Mouse (Mus musculus) liver, postnatal 0 days (tissue): Measurements from ENCODE around the gene Gm20716. TPM values are rescaled to one million over a fixed set of nuclear protein-coding genes. Genes with fewer than 3 reads are reported as not detected.
A peak's percentile ranks its signal among the peaks of the same experiment; 100 is the strongest.

Experiments
- ATAC-seq: fragments of 200-750 bp; cut with Nextera tagmentation; 2 replicates; pipeline ENCODE4 v1.8.0; 2017; ENCODE audit warnings: mild to moderate bottlenecking, moderate library complexity
- DNase-seq: peaks from one replicate; pipeline ENCODE4 v3.0.0-alpha.2; 2016
- H3K27ac ChIP-seq: fragments of 300-500 bp; sonication (generic); 2 replicates; pipeline ENCODE4 v1.5.1; 2014; ENCODE audit warnings: antibody characterized with exemption, moderate library complexity, mild to moderate bottlenecking, low read depth
- H3K27me3 ChIP-seq: fragments of 300-500 bp; sonication (generic); 2 replicates; pipeline ENCODE4 v1.6.1; 2014; ENCODE audit warnings: low read length, control low read depth, mixed read lengths; ENCODE audit not compliant: insufficient read depth
- H3K36me3 ChIP-seq: fragments of 300-500 bp; sonication (generic); replicated peaks from 2 replicates; pipeline ENCODE4 v1.6.1; 2014; ENCODE audit warnings: mild to moderate bottlenecking, control low read depth, low read length, moderate library complexity, mixed read lengths; ENCODE audit not compliant: insufficient read depth
- H3K4me1 ChIP-seq: fragments of 300-500 bp; sonication (generic); 2 replicates; pipeline ENCODE4 v1.6.1; 2014; ENCODE audit warnings: antibody characterized with exemption, mild to moderate bottlenecking, control low read depth; ENCODE audit not compliant: insufficient read depth
- H3K4me2 ChIP-seq: fragments of 300-500 bp; sonication (generic); 2 replicates; pipeline ENCODE4 v1.6.1; 2014; ENCODE audit warnings: low read depth, mild to moderate bottlenecking, low read length, moderate library complexity, mixed read lengths
- H3K4me3 ChIP-seq: fragments of 300-500 bp; sonication (generic); 2 replicates; pipeline ENCODE4 v1.5.1; 2014; ENCODE audit warnings: low read depth, low read length
- H3K9ac ChIP-seq: fragments of 300-500 bp; sonication (generic); replicated peaks from 2 replicates; pipeline ENCODE4 v1.6.1; 2014; ENCODE audit warnings: mild to moderate bottlenecking, moderate library complexity
- H3K9me3 ChIP-seq: fragments of 300-500 bp; sonication (generic); 2 replicates; pipeline ENCODE4 v1.6.1; 2016; ENCODE audit warnings: mild to moderate bottlenecking, control low read depth, low read length, mixed read lengths
- CTCF ChIP-seq: sonication (generic); IDR thresholded peaks from 2 replicates; pipeline ENCODE4 v1.5.1; 2016; ENCODE audit warnings: antibody characterized with exemption, low read depth
- EP300 ChIP-seq: IDR thresholded peaks from 2 replicates; pipeline ENCODE4 v1.6.1; 2016; ENCODE audit warnings: antibody characterized with exemption, low read depth, mild to moderate bottlenecking
- WGBS: fragments of 180-500 bp; shearing (Covaris S2); extraction: QIAGEN DNeasy Blood & Tissue Kit; methylation state at CpG from one replicate; pipeline ENCODE4 v1.1.7; 2014; ENCODE audit not compliant: insufficient replicate concordance; 5-methylcytosine and 5-hydroxymethylcytosine counted together
- polyA plus RNA-seq: library from polyadenylated mRNA; unstranded; fragments of >200 nt; fragmentation: Nextera tagmentation; extraction: Ambion mirVana; gene quantifications from 2 replicates; pipeline ENCODE4 v1.2.1, GENCODE M21; 2015

Gm20716 gene
- polyA plus RNA-seq, 1 experiment from 2014 or later, result 2.8 TPM

DNA sequence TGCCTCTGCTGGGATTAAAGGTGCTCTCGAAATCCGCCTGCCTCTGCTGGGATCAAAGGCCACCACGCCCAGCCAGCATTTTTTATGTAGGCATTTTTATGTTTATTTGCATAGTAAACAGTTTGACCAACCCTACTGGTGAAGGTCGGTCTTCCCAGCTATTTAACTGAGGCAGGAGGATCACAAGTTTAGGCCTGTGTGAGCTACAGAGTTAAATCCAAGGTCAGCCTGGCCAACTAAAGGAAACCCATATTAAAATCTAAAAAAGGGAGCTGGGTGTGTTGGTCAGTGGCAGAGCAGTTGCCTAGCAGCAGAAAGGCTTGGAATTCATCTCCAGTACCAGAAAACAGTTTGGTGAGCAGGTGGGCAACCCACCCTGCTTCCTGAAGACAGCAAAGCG, 3.1 kb upstream of the Gm20716 start:
- DNase-seq, result no peak
- Histone ChIP-seq H3K4me3 (no peak overlapping the region), H3K4me1 (peaks cover 23% of the 10 kb centered on the region), H3K27me3 (no peaks in the 10 kb centered on the region), H3K27ac (no peak overlapping the region), H3K9me3 (no peaks in the 10 kb centered on the region), H3K36me3 (no peaks in the 10 kb centered on the region), H3K9ac (no peak overlapping the region), H3K4me2 (no peak overlapping the region)
- WGBS, result 83% methylated on average over 5 of the region's 5 CpGs
- ATAC-seq, result no peak
- TF ChIP-seq EP300 (no peak), CTCF (no peak)

DNA sequence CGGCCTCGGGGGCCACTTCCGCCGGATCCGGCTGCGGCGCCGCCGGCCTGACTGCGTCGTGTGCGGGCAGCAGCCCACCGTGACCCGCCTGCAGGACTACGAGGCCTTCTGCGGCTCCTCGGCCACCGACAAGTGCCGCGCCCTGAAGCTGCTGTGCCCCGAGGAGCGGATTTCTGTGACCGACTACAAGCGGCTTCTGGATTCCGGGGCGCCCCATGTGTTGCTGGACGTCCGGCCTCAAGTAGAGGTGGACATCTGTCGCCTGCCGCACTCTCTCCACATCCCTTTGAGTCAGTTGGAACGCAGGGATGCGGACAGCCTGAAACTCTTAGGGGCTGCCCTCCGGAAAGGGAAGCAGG, 1.3 kb upstream of the Gm20716 start:
- Histone ChIP-seq H3K9ac (peak overlapping the region; percentile 96), H3K4me1 (peaks cover 28% of the 10 kb centered on the region), H3K4me2 (peak overlapping the region; percentile 98), H3K4me3 (peak overlapping the region; percentile 97), H3K9me3 (no peaks in the 10 kb centered on the region), H3K27ac (no peak overlapping the region), H3K27me3 (no peaks in the 10 kb centered on the region), H3K36me3 (peaks cover 4% of the 10 kb centered on the region)
- TF ChIP-seq CTCF (no peak), EP300 (no peak)
- 52% methylated on average over 33 of the region's 33 CpGs for WGBS
- ATAC-seq (no peak), DNase-seq (no peak)

DNA sequence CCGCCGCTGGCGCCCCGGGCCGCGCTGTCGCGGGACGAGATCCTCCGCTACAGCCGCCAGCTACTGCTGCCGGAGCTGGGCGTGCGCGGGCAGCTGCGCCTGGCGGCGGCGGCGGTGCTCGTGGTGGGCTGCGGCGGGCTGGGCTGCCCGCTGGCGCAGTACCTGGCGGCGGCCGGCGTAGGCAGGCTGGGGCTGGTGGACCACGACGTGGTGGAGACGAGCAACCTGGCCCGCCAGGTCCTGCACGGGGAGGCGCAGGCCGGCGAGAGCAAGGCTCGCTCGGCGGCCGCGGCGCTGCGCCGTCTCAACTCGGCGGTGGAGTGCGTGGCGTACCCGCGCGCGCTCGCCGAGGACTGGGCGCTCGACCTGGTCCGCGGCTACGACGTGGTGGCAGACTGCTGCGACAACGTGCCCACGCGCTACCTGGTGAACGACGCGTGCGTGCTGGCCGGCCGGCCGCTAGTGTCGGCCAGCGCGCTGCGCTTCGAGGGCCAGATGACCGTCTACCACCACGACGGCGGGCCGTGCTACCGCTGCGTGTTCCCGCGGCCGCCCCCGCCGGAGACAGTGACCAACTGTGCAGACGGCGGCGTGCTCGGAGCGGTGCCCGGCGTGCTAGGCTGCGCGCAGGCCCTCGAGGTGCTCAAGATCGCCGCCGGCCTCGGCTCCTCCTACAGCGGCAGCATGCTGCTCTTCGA, 758 bp upstream of the Gm20716 start:
- peak overlapping the region; percentile 98 for H3K4me2 ChIP-seq
- DNase-seq (no peak), ATAC-seq (peak; percentile 62)
- no peak for TF ChIP-seq EP300
- TF ChIP-seq CTCF, result no peak
- H3K27me3 ChIP-seq, result no peaks in the 10 kb centered on the region
- H3K36me3 ChIP-seq, result peaks cover 9% of the 10 kb centered on the region
- no peaks in the 10 kb centered on the region for H3K9me3 ChIP-seq
- H3K27ac ChIP-seq, result peak overlapping the region; percentile 86
- WGBS, result under 1% methylated on average over 72 of the region's 105 CpGs
- H3K4me3 ChIP-seq, result peak overlapping the region; percentile 97
- peaks cover 28% of the 10 kb centered on the region for H3K4me1 ChIP-seq
- H3K9ac ChIP-seq, result peak overlapping the region; percentile 96

- H3K9me3 ChIP-seq, result no peaks in the 10 kb centered on the region
- H3K4me1 ChIP-seq, result peaks cover 28% of the 10 kb centered on the region
- H3K4me2 ChIP-seq, result peak overlapping the region; percentile 98
- TF ChIP-seq CTCF, result no peak
- H3K36me3 ChIP-seq, result peaks cover 24% of the 10 kb centered on the region
- DNase-seq, result peak; percentile 69
- peak overlapping the region; percentile 86 for H3K27ac ChIP-seq
- WGBS, result 11% methylated on average over 41 of the region's 41 CpGs
- peak; percentile 60 for ATAC-seq
- H3K27me3 ChIP-seq, result no peaks in the 10 kb centered on the region
- H3K9ac ChIP-seq, result peak overlapping the region; percentile 96
- H3K4me3 ChIP-seq, result peak overlapping the region; percentile 97
Measured at GRCm38 (mm10) chr2:168229116-168230025, 793 bp downstream of the Gm20716 start.

- Histone ChIP-seq H3K27me3 (no peaks in the 10 kb centered on the region), H3K4me3 (no peak overlapping the region), H3K4me2 (no peak overlapping the region), H3K27ac (no peak overlapping the region), H3K9me3 (no peaks in the 10 kb centered on the region), H3K9ac (no peak overlapping the region), H3K4me1 (peaks cover 5% of the 10 kb centered on the region), H3K36me3 (peaks cover 73% of the 10 kb centered on the region)
- TF ChIP-seq EP300, result no peak
- no peak for TF ChIP-seq CTCF
- ATAC-seq, result no peak
- WGBS, result 81% methylated on average over 6 of the region's 6 CpGs
- no peak for DNase-seq
Measured at GRCm38 (mm10) chr2:168223326-168223725, 6.8 kb downstream of the Gm20716 start.

- ATAC-seq, result no peak
- H3K27me3 ChIP-seq, result no peaks in the 10 kb centered on the region
- H3K4me3 ChIP-seq, result no peak overlapping the region
- no peak overlapping the region for H3K4me2 ChIP-seq
- WGBS, result 63% methylated on average over 5 of the region's 5 CpGs
- H3K27ac ChIP-seq, result no peak overlapping the region
- H3K36me3 ChIP-seq, result peaks cover 70% of the 10 kb centered on the region
- no peaks in the 10 kb centered on the region for H3K9me3 ChIP-seq
- no peak for DNase-seq
- H3K4me1 ChIP-seq, result no peaks in the 10 kb centered on the region
- no peak overlapping the region for H3K9ac ChIP-seq
- TF ChIP-seq EP300 (no peak), CTCF (no peak)
Measured at GRCm38 (mm10) chr2:168213788-168214397, 16.3 kb downstream of the Gm20716 start.
